Mouse (Mus musculus): ENCODE measurements around the gene Cabp7. TPM values are rescaled to one million over a fixed set of nuclear protein-coding genes. Genes with fewer than 3 reads are reported as not detected.

The Cabp7 gene
- polyA plus RNA-seq, 1 experiment from 2014 or later = 0.06 TPM

GRCm38 (mm10) chr11:4780927-4781326, 34.3 kb upstream of the Cabp7 start:
- Histone ChIP-seq H3K4me3 (ENCODE audit: low read depth, low read length) (no peak overlapping the region), H3K27me3 (ENCODE audit: insufficient read depth, low read length) (no peaks in the 10 kb centered on the region), H3K9me3 (ENCODE audit: low read length) (no peaks in the 10 kb centered on the region), H3K27ac (ENCODE audit: low read depth) (no peak overlapping the region), H3K36me3 (replicated peaks; ENCODE audit: insufficient read depth, low read length) (peaks cover 41% of the 10 kb centered on the region), H3K4me2 (ENCODE audit: low read depth, low read length) (no peak overlapping the region), H3K4me1 (ENCODE audit: insufficient read depth) (0 out of 2 replicates have a peak, but pooled peaks cover 4% of the 10 kb centered on the region), H3K9ac (replicated peaks) (no peak overlapping the region)
- ATAC-seq (no peak), DNase-seq (no peak)
- WGBS (ENCODE audit: insufficient replicate concordance) = 79% methylated on average over 3 of the region's 3 CpGs
- no peak for TF ChIP-seq EP300 (IDR thresholded peaks at IDR 0.05; ENCODE audit: low read depth)
- no peak for TF ChIP-seq CTCF (IDR thresholded peaks at IDR 0.05; ENCODE audit: low read depth)

GRCm38 (mm10) chr11:4772925-4773324, 26.3 kb upstream of the Cabp7 start:
- WGBS (ENCODE audit: insufficient replicate concordance) = 32% methylated on average over 3 of the region's 3 CpGs
- DNase-seq (peak; percentile 81), ATAC-seq (no peak)
- no peak overlapping the region for H3K4me2 ChIP-seq (ENCODE audit: low read depth, low read length)
- no peaks in the 10 kb centered on the region for H3K27me3 ChIP-seq (ENCODE audit: insufficient read depth, low read length)
- peaks cover 29% of the 10 kb centered on the region; the same call in 1 of the 2 replicates for H3K36me3 ChIP-seq (replicated peaks; ENCODE audit: insufficient read depth, low read length)
- H3K9ac ChIP-seq (replicated peaks) = no peak overlapping the region
- no peak overlapping the region for H3K27ac ChIP-seq (ENCODE audit: low read depth)
- no peaks in the 10 kb centered on the region for H3K4me1 ChIP-seq (ENCODE audit: insufficient read depth)
- TF ChIP-seq EP300 (IDR thresholded peaks at IDR 0.05; ENCODE audit: low read depth) = no peak
- peak; percentile 72 for TF ChIP-seq CTCF (IDR thresholded peaks at IDR 0.05; ENCODE audit: low read depth)
- no peaks in the 10 kb centered on the region for H3K9me3 ChIP-seq (ENCODE audit: low read length)
- no peak overlapping the region for H3K4me3 ChIP-seq (ENCODE audit: low read depth, low read length)

- Histone ChIP-seq H3K9me3 (ENCODE audit: low read length) (no peaks in the 10 kb centered on the region), H3K4me2 (ENCODE audit: low read depth, low read length) (no peak overlapping the region), H3K4me3 (ENCODE audit: low read depth, low read length) (no peak overlapping the region), H3K27me3 (ENCODE audit: insufficient read depth, low read length) (no peaks in the 10 kb centered on the region), H3K9ac (replicated peaks) (no peak overlapping the region), H3K27ac (ENCODE audit: low read depth) (no peak overlapping the region), H3K36me3 (replicated peaks; ENCODE audit: insufficient read depth, low read length) (peaks cover 25% of the 10 kb centered on the region; the same call in 1 of the 2 replicates), H3K4me1 (ENCODE audit: insufficient read depth) (no peaks in the 10 kb centered on the region)
- TF ChIP-seq EP300 (IDR thresholded peaks at IDR 0.05; ENCODE audit: low read depth) (no peak), CTCF (IDR thresholded peaks at IDR 0.05; ENCODE audit: low read depth) (no peak)
- no peak for ATAC-seq
- no peak for DNase-seq
- 76% methylated on average over 7 of the region's 7 CpGs for WGBS (ENCODE audit: insufficient replicate concordance)
These were observed 25.2 kb upstream of the Cabp7 start for GRCm38 (mm10) chr11:4771756-4772155.

- Histone ChIP-seq H3K9ac (replicated peaks) (no peak overlapping the region), H3K36me3 (replicated peaks; ENCODE audit: insufficient read depth, low read length) (peaks cover 19% of the 10 kb centered on the region; the same call in 1 of the 2 replicates), H3K27me3 (ENCODE audit: insufficient read depth, low read length) (no peaks in the 10 kb centered on the region), H3K27ac (ENCODE audit: low read depth) (no peak overlapping the region), H3K4me1 (ENCODE audit: insufficient read depth) (no peaks in the 10 kb centered on the region), H3K4me3 (ENCODE audit: low read depth, low read length) (no peak overlapping the region), H3K4me2 (ENCODE audit: low read depth, low read length) (no peak overlapping the region), H3K9me3 (ENCODE audit: low read length) (no peaks in the 10 kb centered on the region)
- no peak for ATAC-seq
- TF ChIP-seq EP300 (IDR thresholded peaks at IDR 0.05; ENCODE audit: low read depth) = no peak
- no peak for TF ChIP-seq CTCF (IDR thresholded peaks at IDR 0.05; ENCODE audit: low read depth)
- no peak for DNase-seq
- WGBS (ENCODE audit: insufficient replicate concordance) = 91% methylated on average over 6 of the region's 6 CpGs
These were observed 23.3 kb upstream of the Cabp7 start for GRCm38 (mm10) chr11:4769881-4770280.

GRCm38 (mm10) chr11:4769293-4769692, 22.7 kb upstream of the Cabp7 start:
- no peak for ATAC-seq
- Histone ChIP-seq H3K4me2 (ENCODE audit: low read depth, low read length) (no peak overlapping the region), H3K4me3 (ENCODE audit: low read depth, low read length) (no peak overlapping the region), H3K9ac (replicated peaks) (no peak overlapping the region), H3K27me3 (ENCODE audit: insufficient read depth, low read length) (no peaks in the 10 kb centered on the region), H3K9me3 (ENCODE audit: low read length) (no peaks in the 10 kb centered on the region), H3K36me3 (replicated peaks; ENCODE audit: insufficient read depth, low read length) (peaks cover 19% of the 10 kb centered on the region; the same call in 1 of the 2 replicates), H3K4me1 (ENCODE audit: insufficient read depth) (no peaks in the 10 kb centered on the region), H3K27ac (ENCODE audit: low read depth) (no peak overlapping the region)
- WGBS (ENCODE audit: insufficient replicate concordance) = 81% methylated on average over 7 of the region's 7 CpGs
- TF ChIP-seq CTCF (IDR thresholded peaks at IDR 0.05; ENCODE audit: low read depth) = no peak
- no peak for TF ChIP-seq EP300 (IDR thresholded peaks at IDR 0.05; ENCODE audit: low read depth)
- no peak for DNase-seq

GRCm38 (mm10) chr11:4768399-4768798, 21.8 kb upstream of the Cabp7 start:
- H3K4me1 ChIP-seq (ENCODE audit: insufficient read depth) = no peaks in the 10 kb centered on the region
- no peak for DNase-seq
- H3K9me3 ChIP-seq (ENCODE audit: low read length) = no peaks in the 10 kb centered on the region
- no peak overlapping the region for H3K9ac ChIP-seq (replicated peaks)
- TF ChIP-seq CTCF (IDR thresholded peaks at IDR 0.05; ENCODE audit: low read depth) = no peak
- no peak for TF ChIP-seq EP300 (IDR thresholded peaks at IDR 0.05; ENCODE audit: low read depth)
- no peak overlapping the region for H3K27ac ChIP-seq (ENCODE audit: low read depth)
- no peaks in the 10 kb centered on the region for H3K27me3 ChIP-seq (ENCODE audit: insufficient read depth, low read length)
- H3K4me3 ChIP-seq (ENCODE audit: low read depth, low read length) = no peak overlapping the region
- ATAC-seq = no peak
- H3K36me3 ChIP-seq (replicated peaks; ENCODE audit: insufficient read depth, low read length) = peaks cover 14% of the 10 kb centered on the region; the same call in 1 of the 2 replicates
- WGBS (ENCODE audit: insufficient replicate concordance) = 73% methylated on average over 4 of the region's 4 CpGs
- H3K4me2 ChIP-seq (ENCODE audit: low read depth, low read length) = no peak overlapping the region

GRCm38 (mm10) chr11:4764476-4764875, 17.9 kb upstream of the Cabp7 start:
- H3K4me1 ChIP-seq (ENCODE audit: insufficient read depth) = no peaks in the 10 kb centered on the region
- no peak overlapping the region for H3K27ac ChIP-seq (ENCODE audit: low read depth)
- TF ChIP-seq EP300 (IDR thresholded peaks at IDR 0.05; ENCODE audit: low read depth) = no peak
- ATAC-seq (no peak), DNase-seq (no peak)
- H3K36me3 ChIP-seq (replicated peaks; ENCODE audit: insufficient read depth, low read length) = 0 out of 2 replicates have a peak, but pooled peaks cover 4% of the 10 kb centered on the region
- H3K4me2 ChIP-seq (ENCODE audit: low read depth, low read length) = no peak overlapping the region
- no peak overlapping the region for H3K4me3 ChIP-seq (ENCODE audit: low read depth, low read length)
- H3K9ac ChIP-seq (replicated peaks) = no peak overlapping the region
- peaks cover 7% of the 10 kb centered on the region; the same call in 1 of the 2 replicates for H3K27me3 ChIP-seq (ENCODE audit: insufficient read depth, low read length)
- no peaks in the 10 kb centered on the region for H3K9me3 ChIP-seq (ENCODE audit: low read length)
- WGBS (ENCODE audit: insufficient replicate concordance) = 60% methylated on average over 5 of the region's 5 CpGs
